ENCODE assay signal across 15 mouse cellular contexts in genomic region chr1:162219781-162220180, GRCm38 (mm10).
A peak's percentile ranks its signal among the peaks of the same experiment; 100 is the strongest.
DNase-seq lines count a peak whose midpoint lies in the region; ATAC-seq and TF ChIP-seq lines count a peak whose summit lies in the region.
"Had no signal": no experiment of that assay in that cellular context is flagged by ENCODE, and none has a peak within 500 bp of the region (broad histone marks: within the 10 kb centered on the region; RNA-seq: fewer than 3 reads in every experiment).

No protein-coding gene starts in this region.

- H3K36me3 ChIP-seq in heart, adult 2 months (ENCODE audit: control insufficient read depth, insufficient read depth, low read length) = peaks cover 2% of the 10 kb centered on the region
- no peaks in the 10 kb centered on the region for H3K36me3 ChIP-seq in kidney, embryonic 16.5 days (ENCODE audit: insufficient read depth, low read length)
- H3K36me3 ChIP-seq in embryonic facial prominence, embryonic 12.5 days = peaks cover 5% of the 10 kb centered on the region; the same call in 1 of the 2 replicates
- peaks cover 6% of the 10 kb centered on the region for H3K36me3 ChIP-seq in limb, embryonic 13.5 days
- H3K36me3 ChIP-seq: G1E; midbrain, embryonic 15.5 days; neural tube, embryonic 15.5 days had no signal

- no peak for ATAC-seq in kidney, embryonic 16.5 days (ENCODE audit: low FRiP score, low TSS enrichment)
- no peak for ATAC-seq in embryonic facial prominence, embryonic 12.5 days (ENCODE audit: insufficient number of reproducible peaks, insufficient read depth, low FRiP score, low TSS enrichment)
- no peak for ATAC-seq in limb, embryonic 13.5 days (ENCODE audit: low FRiP score, low read depth)
- no peak for ATAC-seq in erythroblast, adult 5-6 weeks (replicated peaks; ENCODE audit: low FRiP score, poor library complexity, severe bottlenecking)
- ATAC-seq: midbrain, embryonic 15.5 days had no signal

- TF ChIP-seq CTCF in heart, adult 2 months (IDR thresholded peaks at IDR 0.05) = no peak

- no peaks in the 10 kb centered on the region for H3K9me3 ChIP-seq in kidney, embryonic 16.5 days (ENCODE audit: low read length)
- H3K9me3 ChIP-seq in embryonic facial prominence, embryonic 12.5 days = no peaks in the 10 kb centered on the region
- no peaks in the 10 kb centered on the region for H3K9me3 ChIP-seq in limb, embryonic 13.5 days
- H3K9me3 ChIP-seq: G1E; midbrain, embryonic 15.5 days; neural tube, embryonic 15.5 days had no signal

- H3K79me2 ChIP-seq in heart, adult 2 months (replicated peaks; ENCODE audit: control insufficient read depth, insufficient read depth, low read length) = no peaks in the 10 kb centered on the region

- H3K4me3 ChIP-seq in heart, adult 2 months = no peak overlapping the region
- peak overlapping the region; percentile 30; the same call in 1 of the 2 replicates for H3K4me3 ChIP-seq in kidney, embryonic 16.5 days (ENCODE audit: low read length)
- H3K4me3 ChIP-seq in embryonic facial prominence, embryonic 12.5 days = peak overlapping the region; percentile 72
- H3K4me3 ChIP-seq in limb, embryonic 13.5 days = peak overlapping the region; percentile 79
- H3K4me3 ChIP-seq: midbrain, embryonic 15.5 days; neural tube, embryonic 15.5 days had no signal

- TF ChIP-seq EP300 in heart, adult 2 months (IDR thresholded peaks at IDR 0.05; ENCODE audit: insufficient read depth, low read depth, low read length) = no peak

- H3K27ac ChIP-seq in heart, adult 2 months = peak overlapping the region; percentile 86
- no peak overlapping the region for H3K27ac ChIP-seq in kidney, embryonic 16.5 days (ENCODE audit: low read length)
- H3K27ac ChIP-seq in embryonic facial prominence, embryonic 12.5 days = peak overlapping the region; percentile 100
- H3K27ac ChIP-seq in limb, embryonic 13.5 days = peak overlapping the region; percentile 100
- H3K27ac ChIP-seq: hindbrain, embryonic 14.5 days; midbrain, embryonic 15.5 days; neural tube, embryonic 15.5 days had no signal

- H3K4me1 ChIP-seq in heart, adult 2 months (ENCODE audit: control insufficient read depth, insufficient read depth, low read length) = peaks cover 6% of the 10 kb centered on the region
- peaks cover 28% of the 10 kb centered on the region for H3K4me1 ChIP-seq in kidney, embryonic 16.5 days (ENCODE audit: insufficient read depth, low read length)
- H3K4me1 ChIP-seq in embryonic facial prominence, embryonic 12.5 days = peaks cover 24% of the 10 kb centered on the region
- peaks cover 24% of the 10 kb centered on the region for H3K4me1 ChIP-seq in limb, embryonic 13.5 days
- H3K4me1 ChIP-seq: midbrain, embryonic 15.5 days had no signal

- TF ChIP-seq POLR2A in heart, adult 2 months (IDR thresholded peaks at IDR 0.05; ENCODE audit: insufficient read depth, low read depth, low read length) = no peak

- no peak overlapping the region for H3K9ac ChIP-seq in heart, adult 2 months (ENCODE audit: low read depth, low read length)
- H3K9ac ChIP-seq in kidney, embryonic 16.5 days (replicated peaks; ENCODE audit: low read length) = no peak overlapping the region
- peak overlapping the region; percentile 93 for H3K9ac ChIP-seq in embryonic facial prominence, embryonic 12.5 days
- peak overlapping the region; percentile 99 for H3K9ac ChIP-seq in limb, embryonic 13.5 days
- H3K9ac ChIP-seq: hindbrain, embryonic 14.5 days; midbrain, embryonic 15.5 days; neural tube, embryonic 15.5 days had no signal

- WGBS in heart, adult 2 months = 74% methylated on average over 1 of the region's 1 CpGs
- WGBS in kidney, embryonic 16.5 days = 55% methylated on average over 1 of the region's 1 CpGs
- WGBS in embryonic facial prominence, embryonic 12.5 days = 37% methylated on average over 1 of the region's 1 CpGs
- 17% methylated on average over 1 of the region's 1 CpGs for WGBS in limb, embryonic 13.5 days

- H3K4me2 ChIP-seq in kidney, embryonic 16.5 days (replicated peaks; ENCODE audit: low read depth, low read length) = peak overlapping the region; percentile 21; the same call in 1 of the 2 replicates
- H3K4me2 ChIP-seq in embryonic facial prominence, embryonic 12.5 days (replicated peaks) = peak overlapping the region; percentile 58
- peak overlapping the region; percentile 42; the same call in 1 of the 2 replicates for H3K4me2 ChIP-seq in limb, embryonic 13.5 days (replicated peaks)
- H3K4me2 ChIP-seq: hindbrain, embryonic 14.5 days; midbrain, embryonic 15.5 days; neural tube, embryonic 15.5 days had no signal

- intact Hi-C loops in heart, adult 2 months (cut with DNase I) = loop anchor here (5.0 kb wide), 1 partner anchor 217 kb away; no protein-coding TSS in a partner anchor

- H3K27me3 ChIP-seq in heart, adult 2 months (ENCODE audit: control insufficient read depth, insufficient read depth, low read length) = no peaks in the 10 kb centered on the region
- H3K27me3 ChIP-seq in kidney, embryonic 16.5 days (ENCODE audit: insufficient read depth, low read length) = no peaks in the 10 kb centered on the region
- H3K27me3 ChIP-seq in embryonic facial prominence, embryonic 12.5 days = no peaks in the 10 kb centered on the region
- no peaks in the 10 kb centered on the region for H3K27me3 ChIP-seq in limb, embryonic 13.5 days
- H3K27me3 ChIP-seq: midbrain, embryonic 15.5 days; neural tube, embryonic 15.5 days had no signal

- no peak for DNase-seq in heart, adult 2 months
- DNase-seq in heart, adult 8-10 months (ENCODE audit: low spot score) = no peak
- no peak for DNase-seq in kidney, adult 11 months
- DNase-seq in cerebellum, postnatal 4 days (ENCODE audit: low spot score in 2 of 2) = no peak
- DNase-seq: cerebellum, postnatal 10 days; lung, postnatal 4 days; thymus, postnatal 14 days had no signal

Comparison
In these comparisons a context has a peak if more than half of its experiments do, and no peak if none do; other contexts are left out.
1. H3K9ac ChIP-seq: peak in embryonic facial prominence, embryonic 12.5 days (single experiment) and limb, embryonic 13.5 days (single experiment); none in heart, adult 2 months (single experiment) and kidney, embryonic 16.5 days (single experiment).
2. Peak in every context shown above with its lines, with median percentiles within 50 percentile points of each other: H3K4me2 ChIP-seq.